Mouse (Mus musculus) megakaryocyte, embryonic 14.5 days (primary cell): Measurements from ENCODE around the gene Kcnc3.

Source experiments
- FLI1 ChIP-seq: IDR thresholded peaks from 2 replicates; pipeline ENCODE4 v1.6.1; 2012; ENCODE audit warnings: low read length, inconsistent platforms, mixed read lengths
- GATA1 ChIP-seq: IDR thresholded peaks from 3 replicates; pipeline ENCODE4 v1.6.1; 2012; ENCODE audit warnings: mixed read lengths, low read length, inconsistent platforms, borderline replicate concordance

GRCm38 (mm10) chr7:44563284-44563683 lies 27.2 kb upstream of the Kcnc3 start:
- no peak for TF ChIP-seq GATA1
- TF ChIP-seq FLI1, result no peak
